Mouse (Mus musculus) frontal cortex, adult (tissue): Measurements from ENCODE around the gene Cnep1r1.
A peak's percentile ranks its signal among the peaks of the same experiment; 100 is the strongest.

ENCODE experiments used
- ATAC-seq: cut with Nextera tagmentation; 2 replicates; pipeline ENCODE4 v1.9.2; 2017; ENCODE audit warnings: mild to moderate bottlenecking, moderate library complexity, mixed read lengths; ENCODE audit not compliant: low TSS enrichment

Cnep1r1 gene

DNA sequence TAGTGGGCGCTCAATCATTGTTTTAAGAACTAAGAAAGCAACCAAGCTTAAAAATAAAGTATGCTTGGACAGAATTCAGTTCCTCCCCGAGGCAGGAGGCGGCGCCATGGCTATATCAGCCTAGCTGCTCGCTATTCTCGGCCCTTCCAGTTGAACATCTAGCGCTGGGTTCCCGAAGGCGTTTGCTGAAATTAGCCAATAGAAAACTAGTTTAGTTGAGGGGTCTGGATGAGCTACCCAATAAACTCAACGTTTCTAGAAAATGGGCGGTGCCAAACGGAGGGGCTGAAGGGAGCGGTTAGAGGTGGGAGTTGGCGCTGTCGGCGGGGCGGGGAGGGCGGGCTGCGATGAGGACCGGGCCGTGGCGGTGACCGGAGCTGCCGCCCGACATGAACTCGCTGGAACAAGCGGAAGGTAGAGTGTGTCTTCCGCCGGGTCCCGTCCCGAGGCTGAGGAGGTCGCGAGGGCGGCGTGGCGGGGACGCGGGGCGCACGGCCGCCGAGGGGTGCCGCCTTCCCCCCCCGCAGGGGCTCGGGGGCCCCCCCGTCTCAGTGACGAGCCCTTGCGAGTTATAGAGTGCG is at the start of gene Cnep1r1:
Gene Cnep1r1 (plus strand): TSS at position 314 of the 581 bp plus-strand sequence.
- ATAC-seq = peak; percentile 100

DNA sequence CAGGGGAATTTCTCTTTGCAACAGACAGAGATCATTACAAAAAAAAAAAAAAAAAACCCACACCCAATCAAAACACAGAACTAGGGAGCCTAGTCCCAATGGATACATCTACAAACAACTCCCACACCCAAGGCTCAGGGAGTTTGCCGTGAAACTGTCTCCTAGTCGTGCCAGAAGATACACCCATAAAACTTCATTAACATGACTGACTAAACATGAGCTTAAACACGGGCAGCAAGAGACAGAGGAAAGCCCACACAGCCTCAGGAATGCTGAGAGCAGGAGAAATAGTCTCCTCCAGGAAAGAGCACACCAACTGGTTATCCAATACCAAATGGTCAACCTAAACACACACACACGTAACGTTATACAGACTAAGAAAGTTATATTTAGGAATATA is 36.4 kb upstream of the Cnep1r1 start:
- ATAC-seq = peak; percentile 79

DNA sequence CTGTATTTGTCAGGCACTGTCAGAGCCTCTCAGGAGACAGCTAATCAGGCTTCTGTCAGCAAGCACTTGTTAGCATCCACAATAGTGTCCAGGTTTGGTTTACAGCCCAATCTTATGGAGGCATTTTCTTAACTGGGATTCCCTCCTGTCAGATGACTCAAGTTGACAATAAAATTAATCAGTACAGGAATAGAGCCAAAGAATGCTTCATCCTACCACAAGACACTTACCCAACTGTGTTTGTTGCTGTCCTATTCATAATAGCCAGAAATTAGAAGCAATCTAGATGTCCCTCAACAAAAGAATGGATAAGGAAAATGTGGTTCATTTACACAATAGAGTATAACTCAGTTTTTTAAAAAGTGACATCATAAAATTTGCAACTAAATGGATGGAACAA is 30.6 kb upstream of the Cnep1r1 start:
- ATAC-seq = no peak

DNA sequence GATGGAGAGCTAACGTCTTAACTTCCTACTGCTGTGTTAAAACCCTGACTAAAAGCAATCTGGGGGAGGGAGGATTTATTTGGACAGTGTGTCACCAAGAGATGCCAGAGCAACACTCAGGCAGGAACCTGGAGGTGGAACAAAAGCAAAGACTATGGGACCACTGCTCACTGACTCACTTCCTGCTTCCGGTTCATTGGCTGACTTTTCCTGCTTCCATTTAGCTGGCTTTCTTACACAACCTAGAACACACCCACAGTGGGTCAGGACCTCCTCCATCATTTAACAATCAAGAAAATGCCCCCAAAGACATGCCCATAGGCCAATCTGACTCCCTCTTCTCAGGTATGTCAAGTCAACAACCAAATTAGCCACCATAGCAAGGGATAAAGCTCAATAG is 26.9 kb upstream of the Cnep1r1 start:
- ATAC-seq = no peak

DNA sequence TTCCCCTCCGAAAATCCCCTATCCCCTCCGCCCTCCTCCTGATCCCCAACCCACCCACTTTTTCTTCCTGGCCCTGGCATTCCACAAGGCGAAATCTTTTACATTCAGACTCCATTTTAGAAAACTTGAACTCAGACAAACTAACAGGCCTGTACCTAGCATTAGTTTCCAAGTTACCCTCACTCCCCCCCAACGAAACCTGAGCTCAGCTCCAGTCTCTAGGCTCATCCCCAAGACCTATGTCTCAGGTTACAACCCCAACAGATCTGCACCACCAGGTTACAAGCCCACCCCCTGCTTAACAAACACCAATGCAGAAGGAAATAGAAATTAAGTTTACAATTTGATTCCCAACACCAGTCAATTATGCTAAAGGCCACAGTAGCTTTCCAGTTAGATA is 25.2 kb upstream of the Cnep1r1 start:
- no peak for ATAC-seq

DNA sequence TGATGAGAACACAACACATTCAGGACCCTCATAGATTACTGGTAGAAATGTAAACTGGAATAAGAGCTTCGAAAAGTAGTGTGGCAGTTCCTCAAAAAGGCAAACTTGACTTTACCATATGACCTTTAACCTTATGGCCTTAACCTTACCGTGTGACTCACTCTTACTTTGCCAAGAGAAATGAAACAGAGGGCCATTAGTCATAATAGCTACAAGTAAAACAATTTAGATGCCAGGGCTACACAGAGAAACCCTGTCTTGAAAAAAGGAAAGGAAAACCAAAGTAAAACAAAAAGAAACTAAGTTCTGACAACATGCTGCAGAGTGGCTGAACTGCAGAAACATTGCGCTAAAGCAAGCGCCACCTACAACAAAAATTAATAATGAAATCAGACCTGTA is 19.7 kb upstream of the Cnep1r1 start:
- ATAC-seq = no peak

DNA sequence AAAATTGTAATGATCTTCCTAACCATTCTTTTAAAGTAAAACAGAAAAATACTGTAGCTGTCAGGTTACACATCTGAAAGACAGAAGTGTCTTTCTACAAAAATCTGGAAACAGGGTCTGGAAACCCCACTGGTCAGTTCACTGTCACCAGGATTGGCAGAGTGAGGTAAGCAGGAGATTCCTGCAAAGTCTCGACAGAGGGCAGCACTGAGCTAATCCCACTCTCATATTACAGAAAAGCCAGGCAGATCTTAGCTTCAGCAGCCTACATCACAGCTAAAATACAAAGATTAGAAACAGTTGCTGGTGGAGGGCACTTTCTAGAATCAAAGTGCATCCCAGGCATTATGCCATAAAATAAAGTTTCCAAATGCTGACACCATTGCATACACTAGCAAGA is 19.0 kb upstream of the Cnep1r1 start:
- ATAC-seq = no peak; the same call in 1 of the 2 replicates

DNA sequence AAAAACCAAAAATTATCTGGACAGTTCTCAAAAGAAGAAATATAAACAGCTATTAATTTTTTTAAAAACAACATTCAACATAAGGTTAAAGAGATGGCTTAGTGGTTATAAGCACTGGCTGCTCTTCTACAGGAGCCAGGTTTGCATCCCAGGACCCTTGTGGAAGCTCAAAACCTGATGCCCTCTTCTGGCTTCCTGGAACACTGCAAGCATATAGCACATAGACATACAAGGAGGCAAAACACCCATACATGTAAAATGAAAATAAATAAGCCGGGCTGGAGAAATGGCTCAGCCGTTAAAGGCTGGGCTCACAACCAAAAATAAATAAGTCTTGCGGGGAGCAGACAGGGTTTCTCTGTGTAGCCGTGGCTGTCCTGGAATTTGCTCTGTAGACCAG is 9.3 kb upstream of the Cnep1r1 start:
- ATAC-seq = no peak

DNA sequence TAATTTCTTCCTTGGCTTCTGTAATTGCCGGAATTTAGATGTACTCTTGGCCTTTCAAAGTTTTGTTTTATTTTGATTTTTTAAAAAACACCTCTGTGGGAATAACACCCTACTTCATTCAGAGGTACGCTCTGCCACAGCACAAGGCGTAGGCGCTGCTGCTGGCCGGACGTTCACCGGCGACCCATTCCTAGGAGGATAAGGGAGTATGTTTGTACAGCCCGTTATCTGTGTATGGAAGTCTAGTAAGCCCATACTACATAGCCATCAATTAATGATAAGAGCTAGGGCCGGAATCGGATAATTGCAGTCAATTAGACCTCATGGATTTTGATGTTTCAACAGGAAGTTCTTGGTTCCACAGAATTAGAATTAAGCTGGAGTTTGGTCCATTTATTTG is 507 bp downstream of the Cnep1r1 start:
- ATAC-seq = peak; percentile 35; the same call in 1 of the 2 replicates

DNA sequence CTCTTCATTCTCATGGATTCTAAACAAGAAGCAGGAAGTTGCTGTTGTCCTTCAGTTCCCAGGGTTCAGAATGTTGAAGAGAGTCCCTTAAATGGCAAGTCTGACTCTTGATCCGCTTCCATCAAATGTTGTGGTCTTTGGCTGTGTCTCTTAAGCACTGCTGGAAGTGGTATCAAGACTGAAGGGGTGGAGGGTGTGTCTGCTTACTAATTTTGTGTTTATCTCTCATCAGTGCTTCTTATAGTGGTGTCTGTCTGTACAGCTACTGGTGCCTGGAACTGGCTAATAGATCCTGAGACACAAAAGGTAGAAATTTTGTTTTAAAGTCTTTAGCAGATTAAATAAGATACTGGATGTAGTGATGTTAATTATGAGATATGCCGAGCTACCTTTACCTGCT is 6.3 kb downstream of the Cnep1r1 start:
- no peak for ATAC-seq

DNA sequence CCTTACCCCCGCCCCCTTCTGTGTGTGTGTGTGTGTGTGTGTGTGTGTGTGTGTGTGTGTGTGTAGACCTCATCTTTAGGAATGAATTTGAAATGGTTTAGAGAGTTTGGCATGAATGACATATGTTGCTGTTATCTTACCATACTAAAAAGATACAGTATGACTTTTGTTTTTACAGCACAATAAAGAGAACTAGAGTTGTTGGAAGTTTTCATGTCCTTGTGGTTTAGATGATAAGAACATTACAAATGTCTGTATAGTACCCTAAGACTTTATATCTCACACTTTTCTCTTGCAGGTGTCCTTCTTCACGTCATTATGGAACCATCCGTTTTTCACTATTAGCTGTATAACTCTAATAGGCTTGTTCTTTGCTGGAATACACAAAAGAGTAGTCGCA is 10.8 kb downstream of the Cnep1r1 start:
- no peak for ATAC-seq

DNA sequence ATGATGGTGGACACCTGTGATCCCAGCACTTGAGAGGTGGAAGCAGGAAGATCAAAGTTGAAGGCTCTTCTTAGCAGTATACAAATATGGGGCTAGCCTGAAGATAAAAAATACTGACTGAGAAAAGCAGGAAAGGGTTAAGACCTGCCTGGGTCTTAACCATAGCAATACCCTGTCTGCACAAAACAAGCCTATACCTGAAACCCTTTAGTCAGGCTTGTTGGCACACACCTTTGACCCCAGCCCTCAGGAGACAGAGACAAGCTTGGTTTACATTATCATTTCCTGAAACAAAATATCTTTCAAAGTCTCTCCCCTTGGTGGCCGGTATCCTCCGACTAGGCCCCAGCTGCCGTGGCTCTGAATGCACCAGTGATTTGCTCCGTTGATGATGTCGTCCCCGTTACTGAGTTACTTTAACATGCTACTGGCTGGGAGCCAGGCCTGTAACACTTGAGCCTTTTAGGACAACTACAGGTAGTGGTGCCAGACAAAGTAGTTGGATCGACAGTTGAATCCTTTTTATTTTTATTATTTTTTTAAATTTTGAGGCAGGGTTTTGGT is 12.3 kb downstream of the Cnep1r1 start:
- no peak for ATAC-seq

DNA sequence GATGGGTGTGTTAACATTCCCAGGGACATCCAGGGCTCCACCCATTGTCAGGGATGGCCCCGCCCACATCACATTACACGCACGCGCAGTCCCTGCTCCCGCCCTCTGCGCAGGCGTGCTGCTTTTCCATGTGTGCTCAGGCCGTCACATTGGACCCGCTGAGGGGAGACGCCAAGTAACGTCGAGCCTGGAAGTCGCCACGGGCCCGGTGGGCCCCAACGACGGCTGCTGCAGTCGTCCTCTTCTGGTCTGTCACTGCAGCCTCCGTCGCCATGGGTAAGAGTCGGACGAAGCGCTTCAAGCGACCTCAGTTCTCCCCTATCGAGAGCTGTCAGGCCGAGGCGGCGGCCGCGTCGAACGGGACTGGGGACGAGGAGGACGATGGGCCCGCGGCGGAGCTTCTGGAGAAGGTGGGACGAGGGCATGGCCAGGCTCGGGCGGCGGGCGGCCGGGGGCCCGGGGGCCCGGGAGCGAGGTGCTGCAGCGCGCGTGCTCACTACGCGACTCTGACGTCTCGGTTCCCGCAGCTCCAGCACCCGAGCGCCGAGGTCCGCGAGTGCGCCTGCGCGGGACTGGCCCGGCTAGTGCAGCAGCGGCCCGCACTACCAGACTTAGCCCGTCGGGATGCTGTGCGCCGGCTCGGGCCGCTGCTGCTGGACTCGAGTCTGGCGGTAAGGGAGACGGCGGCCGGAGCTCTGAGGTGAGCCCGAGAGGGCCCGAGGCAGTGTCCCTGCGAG is 19.3 kb downstream of the Cnep1r1 start, which contains the start of gene Heatr3:
Gene Heatr3 (plus strand): TSS at position 108 of the 737 bp plus-strand sequence.
- ATAC-seq = peak; percentile 97

DNA sequence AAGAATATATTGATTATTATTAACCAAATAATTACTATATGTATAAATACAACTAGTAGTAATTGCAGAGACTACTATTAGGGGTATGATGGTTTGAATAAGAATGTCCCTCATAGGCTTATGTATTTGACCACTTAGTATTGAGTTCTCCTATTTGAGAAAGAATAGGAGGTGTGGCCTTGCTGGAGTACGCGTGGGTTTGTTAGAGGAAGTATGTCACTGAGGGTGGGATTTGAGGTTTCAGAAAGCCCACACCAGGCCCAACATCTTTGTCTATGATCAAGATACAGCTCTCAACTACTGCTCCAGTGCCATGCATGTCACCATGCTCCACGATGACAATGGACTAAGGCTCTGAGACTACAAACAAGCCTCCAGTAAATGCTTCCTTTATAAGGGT is 20.7 kb downstream of the Cnep1r1 start:
- no peak for ATAC-seq

DNA sequence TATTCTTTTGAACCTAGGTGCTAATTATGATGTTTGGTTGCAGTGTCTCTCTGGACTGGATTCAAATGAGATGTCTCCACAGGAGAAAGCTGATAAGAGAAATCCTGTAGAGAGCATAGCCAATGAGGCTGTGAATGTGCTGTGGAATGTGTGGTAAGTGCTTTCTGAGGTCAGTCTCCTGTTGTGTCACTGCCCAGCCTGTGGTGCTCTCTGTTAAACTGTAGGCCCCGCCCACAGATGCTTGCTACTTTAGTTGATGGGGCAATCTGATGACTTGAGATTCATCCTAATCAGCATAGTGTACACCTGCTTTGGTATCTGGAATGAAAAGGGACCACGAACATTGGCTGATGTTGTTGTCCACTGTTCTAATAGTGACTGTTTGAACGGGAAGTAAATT is 23.1 kb downstream of the Cnep1r1 start:
- ATAC-seq = no peak

DNA sequence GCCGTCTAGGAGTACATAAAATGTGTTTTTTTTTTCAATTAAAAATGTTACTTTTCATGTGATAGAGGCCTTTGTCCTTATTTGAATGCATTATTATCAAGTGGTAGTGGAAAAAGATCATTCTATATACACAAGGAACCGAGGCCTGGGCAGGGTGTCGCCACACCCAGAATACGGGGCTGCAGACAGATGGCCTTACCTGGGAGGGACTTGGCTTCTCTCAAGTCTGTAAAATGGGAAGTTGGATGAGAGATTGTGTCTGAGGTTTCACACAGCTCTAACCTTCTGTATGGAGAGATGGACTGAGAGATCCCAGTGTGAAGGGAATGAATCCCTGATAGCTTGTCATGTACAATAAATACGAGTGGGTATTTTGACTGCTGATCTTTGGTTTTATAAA is 25.5 kb downstream of the Cnep1r1 start:
- no peak for ATAC-seq

DNA sequence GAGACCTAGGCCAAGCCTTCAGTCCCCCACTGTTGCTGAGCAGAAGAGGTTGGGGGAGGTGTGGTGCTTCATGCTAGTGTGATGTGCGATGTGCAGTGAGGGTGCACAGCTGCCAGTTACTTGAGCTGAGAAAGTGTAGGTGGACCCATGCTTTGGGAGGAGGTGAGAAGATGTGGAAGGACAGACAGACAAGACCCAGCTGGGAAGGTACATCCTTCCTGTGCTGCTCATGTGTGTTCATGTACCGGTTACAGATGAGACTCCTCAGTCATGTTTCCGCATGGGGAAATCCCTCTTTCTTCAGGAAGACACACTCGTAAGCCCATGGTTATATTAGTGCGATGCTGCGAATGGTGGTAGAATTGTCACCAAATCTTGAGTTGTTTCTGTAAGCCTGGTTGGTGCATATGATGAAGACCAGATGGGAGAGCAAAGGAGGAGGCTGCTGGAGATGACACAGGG is 32.4 kb downstream of the Cnep1r1 start:
- peak; percentile 89 for ATAC-seq

DNA sequence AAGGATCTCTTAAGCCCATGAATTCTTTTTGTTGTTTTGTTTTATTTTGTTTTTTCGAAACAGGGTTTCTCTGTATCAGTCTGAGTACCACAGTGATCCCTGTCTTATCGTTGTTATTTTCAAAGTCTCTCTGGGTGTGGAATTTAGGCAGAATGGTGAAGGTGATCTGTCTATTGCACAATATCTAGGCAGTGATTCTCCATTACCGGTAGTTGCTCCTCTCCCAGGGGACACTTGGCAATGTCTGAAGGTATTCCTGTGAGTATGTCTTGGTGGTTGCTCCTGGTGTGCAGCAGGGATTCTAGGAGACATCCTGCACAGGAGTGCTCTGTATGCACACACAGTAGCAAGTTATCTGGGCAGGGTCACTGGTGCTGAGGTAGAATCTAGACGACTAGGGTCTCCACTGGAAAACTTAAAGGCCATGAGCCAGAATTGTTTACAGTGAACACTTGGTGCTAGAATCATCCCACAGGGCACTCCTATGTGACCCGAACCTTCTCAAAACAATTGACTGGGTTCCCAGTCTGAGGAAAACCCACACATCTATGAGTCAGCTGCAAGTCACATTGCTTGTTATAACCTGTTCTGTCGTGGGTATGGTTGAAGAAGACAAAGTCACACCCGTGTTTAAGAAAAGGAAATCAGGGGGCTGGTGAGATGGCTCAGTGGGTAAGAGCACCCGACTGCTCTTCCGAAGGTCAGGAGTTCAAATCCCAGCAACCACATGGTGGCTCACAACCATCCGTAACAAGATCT is 41.8 kb downstream of the Cnep1r1 start:
- peak; percentile 82 for ATAC-seq

DNA sequence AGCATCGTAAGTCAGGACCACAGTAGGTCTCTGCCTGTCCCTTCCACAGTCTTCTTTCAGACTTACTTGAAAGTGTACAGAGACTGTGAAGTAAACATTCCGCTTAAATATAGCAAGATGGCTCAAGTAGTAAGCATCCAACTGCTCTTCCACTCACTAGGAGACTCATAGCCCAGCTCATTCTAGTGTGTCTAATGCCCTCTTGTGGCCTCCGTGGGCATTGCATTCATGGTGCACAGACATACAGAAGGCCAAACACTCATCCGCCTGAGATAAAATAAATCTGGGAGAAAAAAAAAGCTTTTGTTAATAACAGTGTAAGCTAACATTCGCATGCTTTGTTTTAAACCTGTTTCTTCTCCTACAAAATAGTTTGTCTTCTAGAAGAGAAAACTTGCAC is 42.9 kb downstream of the Cnep1r1 start:
- ATAC-seq = peak; percentile 44; the same call in 1 of the 2 replicates

DNA sequence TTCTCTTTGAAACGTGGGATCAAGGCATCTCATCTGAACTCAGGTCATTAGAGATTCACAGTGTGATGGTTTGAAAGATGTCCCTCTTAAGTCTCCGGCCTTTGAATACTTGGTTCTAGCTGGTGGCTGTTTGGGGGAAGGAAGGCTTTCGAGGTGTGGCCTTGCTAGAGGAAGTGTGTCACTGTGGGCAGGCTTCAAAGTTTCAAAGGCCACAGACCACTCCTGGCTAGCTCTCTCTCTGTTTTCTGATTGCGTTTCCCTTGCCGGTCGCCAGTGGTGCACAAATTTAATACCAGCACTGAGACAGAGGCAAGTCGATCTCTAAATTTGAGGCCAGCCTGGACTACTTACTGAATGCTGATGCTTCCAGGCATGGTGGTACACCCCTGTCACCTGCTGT is 56.7 kb downstream of the Cnep1r1 start:
- no peak for ATAC-seq

DNA sequence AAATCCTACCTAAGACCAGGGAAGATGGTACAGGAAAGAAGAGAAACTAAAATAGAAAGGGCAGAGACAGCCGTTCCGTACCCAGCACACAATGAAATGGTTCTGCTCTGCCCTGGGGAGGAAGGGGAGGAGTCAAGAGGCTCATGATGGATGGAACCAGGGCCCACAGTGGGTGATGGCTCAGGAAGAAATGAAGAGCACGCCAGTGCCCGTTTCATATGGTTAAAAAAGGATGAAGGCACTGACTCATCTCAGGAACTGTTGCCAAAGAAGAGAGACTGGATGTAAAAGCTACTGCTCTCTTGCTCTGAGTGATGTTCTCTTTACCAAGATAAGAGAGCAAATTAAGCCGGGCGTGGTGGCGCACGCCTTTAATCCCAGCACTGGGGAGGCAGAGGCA is 58.7 kb downstream of the Cnep1r1 start:
- peak; percentile 76 for ATAC-seq

DNA sequence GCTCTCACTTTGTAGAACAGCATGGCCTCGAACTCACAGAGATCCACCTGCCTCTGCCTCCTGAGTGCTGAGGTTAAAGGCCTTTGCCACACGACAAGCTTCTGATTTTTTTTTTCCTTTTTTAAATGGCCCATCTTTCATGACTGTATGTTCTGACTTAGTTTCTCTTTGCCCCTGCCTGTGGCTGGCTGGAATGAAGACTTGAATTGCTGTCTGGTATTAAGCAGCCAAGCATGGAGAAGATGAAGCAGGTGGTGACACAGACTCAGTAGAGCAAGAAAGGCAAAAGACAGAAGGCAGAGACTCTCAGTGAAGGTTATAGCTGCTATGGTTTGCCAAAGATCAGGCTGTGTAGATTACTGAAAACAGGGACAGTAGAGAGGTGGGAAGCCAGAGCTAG is 64.6 kb downstream of the Cnep1r1 start:
- ATAC-seq = no peak
